Mouse (Mus musculus) cerebellum, postnatal 4 days (tissue): ENCODE measurements at regions not wholly inside any gene's neighbourhood (a gene's known extent, or its start where the extent isn't known, plus 50 kb on each side); places are given as distances from the start of the nearest gene placed in this dataset.

Source experiments
- DNase-seq, 2 experiments: peaks; one replicate each; pipeline ENCODE4 v3.0.0; 2022; ENCODE audit warnings: low spot score in 2 of 2, mixed read lengths in 1 of 2

- DNase-seq, result no peak
Measured at GRCm38 (mm10) chr10:38147421-38147820, 674.2 kb downstream of the Rfpl4b start.

GRCm38 (mm10) chr10:38139196-38139595 lies 682.4 kb downstream of the Rfpl4b start:
- no peak for DNase-seq

- DNase-seq, result no peak
Measured at GRCm38 (mm10) chr10:38121911-38122573, 699.5 kb downstream of the Rfpl4b start.

- no peak for DNase-seq
Measured at GRCm38 (mm10) chr10:38118601-38119000, 703.0 kb downstream of the Rfpl4b start.

- no peak for DNase-seq
Measured at GRCm38 (mm10) chr10:38116516-38116915, 705.1 kb downstream of the Rfpl4b start.

GRCm38 (mm10) chr10:38114194-38114593 lies 707.4 kb downstream of the Rfpl4b start:
- DNase-seq, result no peak

GRCm38 (mm10) chr10:38108591-38108990 lies 713.0 kb downstream of the Rfpl4b start:
- DNase-seq, result no peak

GRCm38 (mm10) chr10:38103570-38103969 lies 718.0 kb downstream of the Rfpl4b start:
- DNase-seq, result peak in 1 of 2 experiments; percentile 40

- no peak for DNase-seq
Measured at GRCm38 (mm10) chr10:38078521-38078920, 743.1 kb downstream of the Rfpl4b start.

- no peak for DNase-seq
Measured at GRCm38 (mm10) chr10:38072394-38072793, 749.2 kb downstream of the Rfpl4b start.

GRCm38 (mm10) chr10:38059050-38059449 lies 762.5 kb downstream of the Rfpl4b start:
- no peak for DNase-seq

GRCm38 (mm10) chr10:38010452-38010851 lies 811.1 kb downstream of the Rfpl4b start:
- no peak for DNase-seq

- no peak for DNase-seq
Measured at GRCm38 (mm10) chr10:37995691-37996445, 825.7 kb downstream of the Rfpl4b start.

- DNase-seq, result no peak
Measured at GRCm38 (mm10) chr10:37988297-37989263, 833.0 kb downstream of the Rfpl4b start.

- DNase-seq, result no peak
Measured at GRCm38 (mm10) chr10:37978899-37979539, 840.3 kb upstream of the Marcks start.

GRCm38 (mm10) chr10:37960051-37960450 lies 821.3 kb upstream of the Marcks start:
- no peak for DNase-seq

GRCm38 (mm10) chr10:37914780-37915179 lies 776.1 kb upstream of the Marcks start:
- DNase-seq, result no peak

- DNase-seq, result no peak
Measured at GRCm38 (mm10) chr10:37911669-37912068, 772.9 kb upstream of the Marcks start.

GRCm38 (mm10) chr10:37908276-37908675 lies 769.6 kb upstream of the Marcks start:
- DNase-seq, result no peak

- peak in 1 of 2 experiments; percentile 11 for DNase-seq
Measured at GRCm38 (mm10) chr10:37907731-37908130, 769.0 kb upstream of the Marcks start.

GRCm38 (mm10) chr10:37887961-37888360 lies 749.2 kb upstream of the Marcks start:
- DNase-seq, result no peak

GRCm38 (mm10) chr10:37880841-37881240 lies 742.1 kb upstream of the Marcks start:
- DNase-seq, result no peak
